Mouse (Mus musculus) embryonic facial prominence, embryonic 12.5 days (tissue): ENCODE measurements around the gene Wwtr1. TPM values are rescaled to one million over a fixed set of nuclear protein-coding genes. Genes with fewer than 3 reads are reported as not detected.

Experiments
- ATAC-seq: fragments of 200-750 bp; cut with Nextera tagmentation; 2 replicates; pipeline ENCODE4 v1.8.0; 2017; ENCODE audit not compliant: insufficient number of reproducible peaks, insufficient read depth, low FRiP score, low TSS enrichment
- H3K27ac ChIP-seq: fragments of 300-500 bp; sonication (generic); 2 replicates; pipeline ENCODE4 v1.5.1; 2016; ENCODE audit warnings: mild to moderate bottlenecking
- H3K27me3 ChIP-seq: fragments of 300-500 bp; sonication (generic); 2 replicates; pipeline ENCODE4 v1.6.1; 2016; ENCODE audit warnings: mild to moderate bottlenecking, moderate library complexity
- H3K36me3 ChIP-seq: fragments of 300-500 bp; sonication (generic); 2 replicates; pipeline ENCODE4 v1.6.1; 2016; ENCODE audit warnings: mild to moderate bottlenecking
- H3K4me1 ChIP-seq: fragments of 300-500 bp; sonication (generic); 2 replicates; pipeline ENCODE4 v1.6.1; 2016
- H3K4me2 ChIP-seq: fragments of 300-500 bp; sonication (generic); replicated peaks from 2 replicates; pipeline ENCODE4 v1.6.1; 2016; ENCODE audit warnings: mild to moderate bottlenecking, moderate library complexity
- H3K4me3 ChIP-seq: fragments of 300-500 bp; sonication (generic); 2 replicates; pipeline ENCODE4 v1.5.1; 2016; ENCODE audit warnings: mild to moderate bottlenecking
- H3K9ac ChIP-seq: fragments of 300-500 bp; sonication (generic); 2 replicates; pipeline ENCODE4 v1.6.1; 2016; ENCODE audit warnings: mild to moderate bottlenecking, moderate library complexity
- H3K9me3 ChIP-seq: fragments of 300-500 bp; sonication (generic); 2 replicates; pipeline ENCODE4 v1.6.1; 2016; ENCODE audit warnings: mild to moderate bottlenecking, moderate library complexity
- WGBS: fragments of 180-500 bp; shearing (Covaris S2); methylation state at CpG from one replicate; pipeline ENCODE4 v1.1.7; 2016; 5-methylcytosine and 5-hydroxymethylcytosine counted together
- polyA plus RNA-seq: library from polyadenylated mRNA; unstranded; fragments of >200 nt; fragmentation: Nextera tagmentation; extraction: Ambion mirVana; gene quantifications from 2 replicates; pipeline ENCODE4 v1.2.1, GENCODE M21; 2016

The Wwtr1 gene
- polyA plus RNA-seq, 1 experiment from 2014 or later: 16.5 TPM

DNA sequence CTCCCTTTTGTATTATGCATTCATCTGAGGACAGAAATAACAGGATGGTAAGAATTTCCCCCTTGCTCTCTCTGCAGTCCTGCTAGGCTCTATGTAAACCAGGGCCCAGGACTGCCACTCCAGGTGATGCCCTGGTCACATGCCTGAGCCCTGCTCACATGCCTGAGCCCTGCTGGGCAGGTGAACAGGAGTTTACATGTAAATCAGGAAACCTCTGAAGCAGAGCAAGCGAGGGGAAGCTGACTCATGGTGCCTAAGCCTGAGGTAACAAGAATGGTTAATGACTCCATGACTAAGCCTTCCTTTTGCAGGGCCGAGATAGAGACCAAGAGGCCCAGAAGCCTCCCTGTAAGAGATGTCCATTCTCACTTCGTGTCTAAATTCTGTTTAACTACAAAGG lies 20.1 kb downstream of the Wwtr1 start:
- Histone ChIP-seq H3K4me3 (no peak overlapping the region), H3K27me3 (no peaks in the 10 kb centered on the region), H3K9ac (no peak overlapping the region), H3K9me3 (no peaks in the 10 kb centered on the region), H3K4me1 (0 out of 2 replicates have a peak, but pooled peaks cover 7% of the 10 kb centered on the region), H3K36me3 (no peaks in the 10 kb centered on the region), H3K4me2 (no peak overlapping the region), H3K27ac (no peak overlapping the region)
- no peak for ATAC-seq
- 72% methylated on average over 3 of the region's 3 CpGs for WGBS

DNA sequence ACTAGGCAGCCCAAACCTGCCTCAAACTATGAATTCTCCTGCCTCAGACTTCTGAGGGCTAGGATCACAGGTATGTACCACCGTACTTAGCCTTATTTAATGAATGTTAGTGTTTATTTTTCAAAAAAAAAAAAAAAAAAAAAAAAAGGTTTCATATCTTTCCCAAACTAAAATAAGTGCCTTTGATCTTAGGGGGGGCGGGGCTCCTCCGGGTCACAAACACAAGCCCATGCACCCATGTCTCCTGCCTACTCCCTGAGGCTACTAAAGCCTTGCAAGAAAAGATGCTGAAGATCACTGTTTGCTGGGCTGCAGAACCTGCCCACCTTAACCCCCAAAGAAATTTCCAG lies 20.8 kb downstream of the Wwtr1 start:
- Histone ChIP-seq H3K4me2 (no peak overlapping the region), H3K27me3 (no peaks in the 10 kb centered on the region), H3K9ac (no peak overlapping the region), H3K4me3 (no peak overlapping the region), H3K27ac (no peak overlapping the region), H3K9me3 (no peaks in the 10 kb centered on the region), H3K4me1 (0 out of 2 replicates have a peak, but pooled peaks cover 7% of the 10 kb centered on the region), H3K36me3 (no peaks in the 10 kb centered on the region)
- ATAC-seq: no peak
- 72% methylated on average over 3 of the region's 3 CpGs for WGBS

DNA sequence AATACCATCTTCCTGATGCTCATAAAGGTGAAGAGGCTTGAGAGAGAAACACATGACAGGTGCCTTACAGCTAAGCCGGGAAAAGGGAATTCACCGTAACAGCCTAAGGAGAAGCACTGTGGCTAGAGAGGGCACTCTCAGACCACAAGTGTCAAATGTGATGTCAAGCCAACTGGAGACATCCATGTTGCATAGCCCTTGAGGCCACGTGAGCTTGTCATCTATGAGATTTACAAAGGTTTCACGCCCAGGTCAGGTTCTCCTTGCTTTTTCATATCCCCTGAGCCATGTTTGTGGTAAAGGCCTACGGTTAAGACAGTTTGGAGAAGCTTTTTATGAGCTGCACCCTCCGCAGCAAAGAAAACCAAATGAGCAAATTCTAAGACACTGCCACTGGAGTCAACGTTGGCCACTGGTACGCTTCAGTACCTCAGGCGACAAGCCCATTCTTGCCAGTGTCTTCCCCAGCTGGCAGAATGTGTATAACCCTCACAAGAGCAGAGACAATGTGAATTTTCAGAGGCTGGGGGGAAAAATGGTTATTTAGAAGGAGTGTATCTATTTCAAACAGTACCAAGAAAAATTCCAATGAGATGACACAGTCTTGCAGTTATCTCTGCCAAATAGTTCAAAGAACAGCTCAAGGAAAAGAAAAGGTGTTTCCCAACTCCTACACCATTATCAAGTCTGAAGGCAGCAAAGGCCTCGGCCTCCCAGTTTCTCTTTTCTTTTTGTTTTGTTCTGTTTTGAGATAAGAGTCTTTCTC lies 21.4 kb downstream of the Wwtr1 start:
- Histone ChIP-seq H3K4me3 (no peak overlapping the region), H3K36me3 (no peaks in the 10 kb centered on the region)
- 86% methylated on average over 10 of the region's 10 CpGs for WGBS

DNA sequence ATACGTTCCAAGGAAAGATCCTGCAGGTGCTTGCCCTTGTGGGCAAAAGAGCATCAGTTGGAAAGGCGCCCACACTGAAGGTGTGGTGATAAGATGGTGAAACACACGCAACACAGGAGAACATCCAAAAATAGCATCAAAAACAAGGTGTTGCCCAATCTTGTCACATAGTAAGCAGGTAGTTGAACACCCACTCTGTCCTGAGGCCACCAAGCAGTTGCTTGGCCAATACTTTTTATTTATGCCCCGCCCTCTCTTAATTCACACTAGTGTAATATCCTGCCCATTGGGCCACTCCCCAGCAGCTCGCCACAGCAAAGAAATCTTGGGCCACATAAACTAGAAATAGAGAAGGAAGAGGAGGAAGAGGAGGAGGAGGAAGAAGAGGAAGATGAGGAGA lies 22.6 kb downstream of the Wwtr1 start:
- H3K4me2 ChIP-seq: no peak overlapping the region
- no peaks in the 10 kb centered on the region for H3K27me3 ChIP-seq
- no peaks in the 10 kb centered on the region for H3K36me3 ChIP-seq
- H3K9me3 ChIP-seq: no peaks in the 10 kb centered on the region
- no peak overlapping the region for H3K4me3 ChIP-seq
- H3K27ac ChIP-seq: no peak overlapping the region
- 0 out of 2 replicates have a peak, but pooled peaks cover 7% of the 10 kb centered on the region for H3K4me1 ChIP-seq
- no peak overlapping the region for H3K9ac ChIP-seq
- WGBS: 94% methylated on average over 5 of the region's 5 CpGs
- ATAC-seq: no peak

More for the DNA sequence above, 21.4 kb downstream of the Wwtr1 start:
- H3K9me3 ChIP-seq: no peaks in the 10 kb centered on the region
- ATAC-seq: no peak
- no peak overlapping the region for H3K27ac ChIP-seq
- no peaks in the 10 kb centered on the region for H3K27me3 ChIP-seq
- H3K4me1 ChIP-seq: 0 out of 2 replicates have a peak, but pooled peaks cover 7% of the 10 kb centered on the region
- H3K4me2 ChIP-seq: no peak overlapping the region
- no peak overlapping the region for H3K9ac ChIP-seq

DNA sequence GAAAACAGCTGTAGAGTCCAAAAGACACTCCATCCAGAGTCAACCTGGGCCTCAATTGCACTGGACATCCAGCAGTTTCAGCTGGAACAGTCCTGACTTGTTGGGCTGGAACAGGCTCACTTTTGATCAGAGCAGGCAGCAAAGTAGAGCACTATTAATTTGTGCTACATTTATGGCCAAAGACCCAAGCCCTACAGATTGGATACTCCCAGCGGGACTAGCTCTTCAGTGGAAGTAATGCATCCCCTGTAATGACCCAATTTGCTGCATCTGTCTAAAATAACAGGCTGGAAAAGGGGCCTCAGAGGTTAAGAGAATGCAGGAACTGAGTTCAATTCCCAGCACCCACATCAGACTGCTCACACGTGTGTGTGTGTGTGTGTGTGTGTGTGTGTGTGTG lies 24.5 kb downstream of the Wwtr1 start:
- 0 out of 2 replicates have a peak, but pooled peaks cover 7% of the 10 kb centered on the region for H3K4me1 ChIP-seq
- 60% methylated on average over 2 of the region's 2 CpGs for WGBS
- ATAC-seq: no peak
- no peaks in the 10 kb centered on the region for H3K9me3 ChIP-seq
- H3K27ac ChIP-seq: no peak overlapping the region
- no peak overlapping the region for H3K4me2 ChIP-seq
- no peak overlapping the region for H3K9ac ChIP-seq
- no peaks in the 10 kb centered on the region for H3K27me3 ChIP-seq
- no peaks in the 10 kb centered on the region for H3K36me3 ChIP-seq
- no peak overlapping the region for H3K4me3 ChIP-seq

DNA sequence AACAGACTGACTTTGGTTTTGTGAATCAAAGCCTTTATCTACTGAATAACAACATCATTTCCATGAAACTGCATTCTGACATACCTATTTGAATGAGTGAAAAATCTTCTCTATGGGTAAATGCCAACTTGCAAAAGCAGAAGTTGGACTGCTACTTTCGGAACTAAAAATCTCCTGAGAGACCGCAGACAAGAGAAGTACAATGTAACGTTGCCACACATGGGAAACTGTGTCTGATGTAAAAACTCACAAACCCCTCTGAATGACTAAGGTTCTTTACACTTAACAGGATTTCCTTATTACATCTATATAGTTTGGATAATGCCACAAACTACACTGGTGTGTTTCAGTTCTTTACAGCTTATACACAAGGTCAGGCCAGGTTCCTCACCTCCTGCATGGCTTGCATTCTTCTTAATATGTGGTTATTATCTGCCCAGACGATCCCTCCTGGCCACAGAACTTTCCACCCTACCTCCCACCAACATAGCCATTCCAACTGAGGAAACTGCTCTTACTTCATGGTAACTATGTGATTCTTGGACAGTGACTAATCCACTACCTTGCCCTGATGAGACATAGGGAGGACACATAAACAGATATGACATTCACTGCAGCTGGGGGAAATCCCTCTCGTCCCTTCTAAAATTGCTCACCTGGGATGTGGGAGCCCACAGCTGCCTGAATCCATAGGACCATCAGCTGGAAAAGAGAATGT lies 25.1 kb downstream of the Wwtr1 start:
- Histone ChIP-seq H3K9me3 (no peaks in the 10 kb centered on the region), H3K36me3 (no peaks in the 10 kb centered on the region), H3K4me3 (no peak overlapping the region), H3K27me3 (no peaks in the 10 kb centered on the region), H3K9ac (no peak overlapping the region), H3K4me2 (no peak overlapping the region), H3K4me1 (0 out of 2 replicates have a peak, but pooled peaks cover 7% of the 10 kb centered on the region), H3K27ac (no peak overlapping the region)
- ATAC-seq: no peak
- WGBS: 79% methylated on average over 5 of the region's 5 CpGs

DNA sequence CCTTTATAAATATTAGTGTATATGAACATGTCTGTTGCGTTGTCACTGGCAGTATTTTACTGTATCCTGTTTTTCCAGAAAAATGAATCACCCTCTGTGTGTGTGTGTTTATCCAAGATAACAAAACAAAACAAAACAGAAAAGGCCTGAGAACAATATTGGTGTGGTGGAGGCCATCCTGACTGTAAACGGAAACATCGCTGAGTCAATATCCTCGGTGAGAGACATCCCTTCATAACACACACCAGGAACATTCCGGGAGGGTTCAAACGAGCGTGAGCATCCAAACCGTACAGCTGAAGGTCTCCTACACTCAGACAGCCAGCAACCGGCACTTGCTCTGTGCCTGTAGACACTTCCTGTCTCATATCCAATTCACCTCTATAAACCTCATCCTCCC lies 31.6 kb downstream of the Wwtr1 start:
- Histone ChIP-seq H3K9ac (no peak overlapping the region), H3K9me3 (no peaks in the 10 kb centered on the region), H3K4me2 (no peak overlapping the region), H3K4me3 (no peak overlapping the region), H3K4me1 (peaks cover 4% of the 10 kb centered on the region; the same call in 1 of the 2 replicates), H3K27ac (no peak overlapping the region), H3K36me3 (no peaks in the 10 kb centered on the region), H3K27me3 (no peaks in the 10 kb centered on the region)
- 85% methylated on average over 9 of the region's 9 CpGs for WGBS
- no peak for ATAC-seq

DNA sequence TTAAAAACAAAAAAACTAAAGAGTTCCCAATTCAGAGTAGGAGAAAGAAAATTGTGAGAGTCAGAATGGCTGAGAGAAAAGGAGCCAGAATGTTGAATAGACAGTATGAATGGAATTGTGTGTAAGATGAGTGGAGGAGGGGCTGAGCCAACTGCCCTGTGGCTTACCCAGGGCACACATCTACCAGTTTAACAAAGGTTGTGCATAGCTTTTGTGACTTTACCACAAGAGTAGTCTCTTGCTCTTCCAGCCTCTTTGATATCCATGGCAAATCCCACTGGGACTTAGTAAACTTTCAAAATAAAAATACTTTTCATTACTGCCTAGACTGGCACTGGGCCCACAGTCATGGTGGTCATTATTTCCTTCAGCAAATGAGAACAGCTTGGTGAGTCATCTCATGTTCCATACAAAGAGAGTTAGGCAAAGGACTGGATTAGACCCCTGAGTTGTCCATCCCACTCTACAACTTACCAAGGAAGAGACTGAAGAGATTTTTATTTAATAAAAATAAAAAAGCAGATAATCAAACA lies 32.8 kb downstream of the Wwtr1 start:
- Histone ChIP-seq H3K4me1 (peaks cover 4% of the 10 kb centered on the region; the same call in 1 of the 2 replicates), H3K27ac (no peak overlapping the region), H3K9ac (no peak overlapping the region), H3K9me3 (no peaks in the 10 kb centered on the region), H3K36me3 (no peaks in the 10 kb centered on the region), H3K4me2 (no peak overlapping the region), H3K27me3 (no peaks in the 10 kb centered on the region), H3K4me3 (no peak overlapping the region)
- ATAC-seq: no peak

DNA sequence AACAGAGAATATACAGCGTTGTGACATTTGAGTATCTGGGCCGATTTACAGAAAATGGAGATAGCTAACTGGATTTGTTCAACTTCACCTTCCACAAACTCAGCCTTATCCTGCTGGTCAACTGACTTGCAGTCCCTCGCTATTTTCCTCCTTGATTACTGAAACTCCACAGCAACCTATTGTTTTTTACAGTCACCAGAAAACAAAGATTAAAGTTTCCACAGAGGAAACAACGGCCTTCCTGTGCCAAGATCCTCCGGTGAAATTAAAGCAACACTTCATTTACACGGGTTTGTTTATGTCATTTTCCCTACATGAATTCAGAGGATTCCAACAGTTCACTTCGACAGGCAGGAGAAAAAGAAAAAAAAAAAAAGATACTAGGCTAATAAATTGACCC lies 34.5 kb downstream of the Wwtr1 start:
- no peak overlapping the region for H3K4me3 ChIP-seq
- H3K4me1 ChIP-seq: peaks cover 4% of the 10 kb centered on the region; the same call in 1 of the 2 replicates
- no peak overlapping the region for H3K9ac ChIP-seq
- no peak overlapping the region for H3K4me2 ChIP-seq
- H3K9me3 ChIP-seq: no peaks in the 10 kb centered on the region
- H3K27ac ChIP-seq: no peak overlapping the region
- 81% methylated on average over 7 of the region's 7 CpGs for WGBS
- H3K27me3 ChIP-seq: no peaks in the 10 kb centered on the region
- H3K36me3 ChIP-seq: no peaks in the 10 kb centered on the region
- no peak for ATAC-seq

DNA sequence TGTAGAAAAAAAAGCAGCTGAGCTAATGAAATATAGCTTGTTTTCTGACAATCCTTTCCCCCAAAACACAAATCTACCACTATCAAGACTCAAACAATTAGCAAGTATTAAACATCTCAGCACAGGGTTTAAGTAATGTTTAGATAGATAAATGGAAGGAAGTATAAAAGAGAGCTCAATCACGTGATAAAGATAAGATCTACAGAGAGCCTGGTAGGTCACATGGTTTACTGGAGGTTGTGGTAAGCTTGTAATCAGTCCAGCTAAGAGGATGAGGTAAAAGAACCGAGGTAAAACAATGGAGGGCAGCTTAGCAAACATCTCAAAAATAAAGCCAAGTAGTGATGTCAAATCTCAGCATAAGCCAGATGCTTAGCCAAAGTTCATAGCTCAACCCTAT lies 35.2 kb downstream of the Wwtr1 start:
- no peak overlapping the region for H3K27ac ChIP-seq
- H3K4me2 ChIP-seq: no peak overlapping the region
- no peak overlapping the region for H3K9ac ChIP-seq
- H3K36me3 ChIP-seq: no peaks in the 10 kb centered on the region
- no peaks in the 10 kb centered on the region for H3K9me3 ChIP-seq
- WGBS: 57% methylated on average over 2 of the region's 2 CpGs
- H3K4me1 ChIP-seq: peaks cover 11% of the 10 kb centered on the region
- H3K27me3 ChIP-seq: no peaks in the 10 kb centered on the region
- no peak overlapping the region for H3K4me3 ChIP-seq
- no peak for ATAC-seq

DNA sequence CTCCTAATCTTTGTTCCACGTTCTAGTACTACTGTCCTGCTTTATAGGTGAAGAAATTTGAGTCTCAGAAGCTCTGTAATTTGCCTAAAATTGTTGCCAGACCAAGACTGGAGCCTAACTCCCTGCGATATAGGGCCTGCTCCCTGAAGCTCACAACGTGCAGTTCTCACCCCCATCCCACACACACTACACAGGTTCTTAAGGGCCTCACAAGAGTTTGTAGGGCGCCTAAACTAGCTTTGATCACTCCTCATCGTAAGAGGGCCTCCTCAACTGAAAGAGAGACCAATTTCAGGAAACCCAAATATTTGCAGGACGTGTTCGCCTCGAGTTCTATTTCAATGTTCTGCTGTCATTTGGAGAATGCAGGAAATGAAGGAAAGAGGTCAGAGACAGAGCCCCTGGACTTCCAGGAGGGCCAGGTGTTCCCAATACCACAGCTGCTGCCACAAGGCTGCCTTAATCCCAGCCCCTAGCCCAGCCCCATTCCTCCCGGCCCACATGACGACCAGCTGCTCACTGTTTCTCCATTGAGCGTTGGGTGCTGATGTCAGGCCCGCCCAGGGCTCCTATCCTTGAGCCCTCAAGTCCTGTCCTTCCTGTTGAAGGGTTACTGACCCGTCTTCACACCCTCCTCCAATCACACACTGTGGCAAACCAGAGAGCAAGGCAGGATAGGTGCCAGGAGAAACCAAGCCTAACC lies 40.1 kb downstream of the Wwtr1 start:
- ATAC-seq: no peak
- H3K36me3 ChIP-seq: no peaks in the 10 kb centered on the region
- H3K4me3 ChIP-seq: no peak overlapping the region
- 0 out of 2 replicates have a peak overlapping the region, but pooled peaks have one; percentile 50 for H3K27ac ChIP-seq
- no peaks in the 10 kb centered on the region for H3K27me3 ChIP-seq
- H3K4me1 ChIP-seq: peaks cover 15% of the 10 kb centered on the region
- 45% methylated on average over 13 of the region's 13 CpGs for WGBS
- H3K9ac ChIP-seq: no peak overlapping the region
- no peaks in the 10 kb centered on the region for H3K9me3 ChIP-seq
- no peak overlapping the region for H3K4me2 ChIP-seq
